Mouse (Mus musculus): ENCODE measurements around the gene Scfd2. TPM values are rescaled to one million over a fixed set of nuclear protein-coding genes. Genes with fewer than 3 reads are reported as not detected.

Gene Scfd2
- polyA plus RNA-seq, 1 experiment from 2014 or later: 14.4 TPM

DNA sequence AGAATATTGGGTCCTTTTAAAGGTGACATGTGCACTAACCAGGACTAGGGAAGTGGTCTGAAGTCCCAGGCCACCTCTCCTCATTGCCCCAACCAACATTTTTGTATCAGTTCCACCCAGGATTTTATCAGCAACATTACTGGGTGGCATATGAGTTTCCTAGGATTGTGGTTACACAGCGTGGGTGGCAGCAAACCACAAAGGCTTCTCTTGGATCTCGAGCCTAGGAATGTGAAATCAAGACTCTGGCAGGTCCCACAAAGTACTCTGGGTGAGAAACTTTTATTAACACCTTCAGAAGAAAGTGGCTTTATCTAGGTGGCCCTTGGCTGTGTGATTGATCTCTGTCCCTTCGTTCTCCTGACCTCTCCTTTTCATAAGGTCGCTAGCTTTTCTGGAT lies 371.2 kb downstream of the Scfd2 start:
- Histone ChIP-seq H3K4me1 (ENCODE audit: control insufficient read depth in 2 of 2, insufficient read depth in 2 of 2, low read length in 2 of 2) (peaks cover 50 to 55% of the 10 kb centered on the region in 2 experiments), H3K9me3 (ENCODE audit: control insufficient read depth, low read length) (no peaks in the 10 kb centered on the region)

DNA sequence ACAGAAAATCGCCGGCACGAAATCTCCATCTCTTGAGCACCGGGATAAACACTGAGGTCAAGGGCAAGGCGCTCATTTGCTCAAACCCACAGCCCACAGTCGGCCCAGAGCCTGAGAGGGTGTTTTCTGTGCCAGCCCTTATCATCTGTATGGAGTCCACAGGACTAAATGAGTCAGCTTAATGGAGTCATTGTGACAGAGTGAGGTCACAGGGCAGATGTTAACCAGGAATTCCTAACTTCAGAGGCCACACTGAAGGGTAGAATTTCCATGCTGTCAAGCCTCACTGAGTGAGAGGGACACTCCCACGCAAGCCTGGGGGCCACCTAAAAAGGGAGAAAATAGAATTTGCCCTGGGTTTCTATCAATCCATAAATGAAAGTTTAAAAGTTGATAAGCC lies 371.7 kb downstream of the Scfd2 start:
- peaks cover 50 to 55% of the 10 kb centered on the region in 2 experiments for H3K4me1 ChIP-seq (ENCODE audit: control insufficient read depth in 2 of 2, insufficient read depth in 2 of 2, low read length in 2 of 2)
- H3K27ac ChIP-seq (replicated peaks in 1 of 2; ENCODE audit: control insufficient read depth in 1 of 2, insufficient read depth in 1 of 2, low read depth in 2 of 2, low read length in 2 of 2): peak overlapping the region; percentile 85 to 94
- 0 out of 2 replicates have a peak, but pooled peaks have one; percentile 43 for ATAC-seq (ENCODE audit: insufficient number of reproducible peaks, insufficient read depth, low FRiP score, low read depth)
- H3K4me3 ChIP-seq (ENCODE audit: control insufficient read depth in 1 of 2, insufficient read depth in 1 of 2, low read depth in 1 of 2, low read length in 2 of 2): no peak overlapping the region
- 20% methylated on average over 7 of the region's 7 CpGs for WGBS
- H3K4me2 ChIP-seq (ENCODE audit: low read length): no peak overlapping the region
- no peaks in the 10 kb centered on the region for H3K27me3 ChIP-seq (ENCODE audit: control insufficient read depth, insufficient read depth, low read length)
- no peaks in the 10 kb centered on the region for H3K9me3 ChIP-seq (ENCODE audit: control insufficient read depth, low read length)
- H3K36me3 ChIP-seq (ENCODE audit: control insufficient read depth, insufficient read depth, low read length): no peaks in the 10 kb centered on the region
- H3K9ac ChIP-seq (ENCODE audit: low read length): no peak overlapping the region

More for the DNA sequence above, 371.2 kb downstream of the Scfd2 start:
- no peak overlapping the region for H3K4me3 ChIP-seq (ENCODE audit: control insufficient read depth in 1 of 2, insufficient read depth in 1 of 2, low read depth in 1 of 2, low read length in 2 of 2)
- H3K36me3 ChIP-seq (ENCODE audit: control insufficient read depth, insufficient read depth, low read length): no peaks in the 10 kb centered on the region
- no peaks in the 10 kb centered on the region for H3K27me3 ChIP-seq (ENCODE audit: control insufficient read depth, insufficient read depth, low read length)
- no peak overlapping the region for H3K9ac ChIP-seq (ENCODE audit: low read length)
- ATAC-seq (ENCODE audit: insufficient number of reproducible peaks, insufficient read depth, low FRiP score, low read depth): no peak
- WGBS: 59% methylated on average over 4 of the region's 4 CpGs
- peak overlapping the region; percentile 85 to 94 for H3K27ac ChIP-seq (replicated peaks in 1 of 2; ENCODE audit: control insufficient read depth in 1 of 2, insufficient read depth in 1 of 2, low read depth in 2 of 2, low read length in 2 of 2)
- H3K4me2 ChIP-seq (ENCODE audit: low read length): no peak overlapping the region

DNA sequence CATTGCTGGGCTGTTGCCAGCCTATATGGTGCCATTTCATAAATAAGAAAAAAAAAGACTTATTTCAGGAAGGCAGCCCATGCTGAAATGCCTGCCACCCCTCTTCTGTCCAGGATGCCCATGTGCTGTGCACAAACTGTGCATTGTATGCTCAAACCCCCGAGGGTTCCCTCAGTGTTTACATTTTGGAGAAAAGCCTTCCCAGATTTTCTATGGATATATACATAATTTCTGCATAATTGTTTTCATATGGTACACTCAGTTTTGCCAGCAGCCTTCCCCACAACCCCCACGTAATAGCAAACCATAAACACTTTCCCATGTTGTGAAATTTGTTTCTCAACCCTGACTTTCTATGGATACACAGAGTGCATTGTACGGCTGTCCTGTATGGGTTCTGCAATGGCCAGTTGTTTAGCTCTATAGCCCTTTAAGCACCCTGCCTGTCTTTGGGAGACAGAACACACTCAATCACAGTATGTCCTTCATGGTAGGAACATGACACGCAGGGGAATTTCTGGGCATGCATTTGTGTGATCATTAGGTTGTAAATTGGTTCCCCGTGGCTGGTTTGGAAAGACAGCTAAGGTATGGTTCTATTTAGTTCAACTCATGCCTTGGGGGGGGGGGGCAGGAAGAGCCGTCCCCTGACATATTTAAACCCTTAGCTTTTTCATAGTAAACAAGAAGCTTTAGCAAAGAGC lies 372.5 kb downstream of the Scfd2 start:
- Histone ChIP-seq H3K27ac (replicated peaks in 1 of 2; ENCODE audit: control insufficient read depth in 1 of 2, insufficient read depth in 1 of 2, low read depth in 2 of 2, low read length in 2 of 2) (peak overlapping the region; percentile 55 to 94; a peak in 3 of 4 replicates), H3K36me3 (ENCODE audit: control insufficient read depth, insufficient read depth, low read length) (no peaks in the 10 kb centered on the region), H3K9ac (ENCODE audit: low read length) (no peak overlapping the region), H3K4me3 (ENCODE audit: control insufficient read depth in 1 of 2, insufficient read depth in 1 of 2, low read depth in 1 of 2, low read length in 2 of 2) (no peak overlapping the region), H3K4me2 (ENCODE audit: low read length) (no peak overlapping the region), H3K27me3 (ENCODE audit: control insufficient read depth, insufficient read depth, low read length) (no peaks in the 10 kb centered on the region), H3K4me1 (ENCODE audit: control insufficient read depth in 2 of 2, insufficient read depth in 2 of 2, low read length in 2 of 2) (peaks cover 44 to 48% of the 10 kb centered on the region in 2 experiments), H3K9me3 (ENCODE audit: control insufficient read depth, low read length) (no peaks in the 10 kb centered on the region)
- 92% methylated on average over 6 of the region's 6 CpGs for WGBS
- ATAC-seq (ENCODE audit: insufficient number of reproducible peaks, insufficient read depth, low FRiP score, low read depth): no peak

DNA sequence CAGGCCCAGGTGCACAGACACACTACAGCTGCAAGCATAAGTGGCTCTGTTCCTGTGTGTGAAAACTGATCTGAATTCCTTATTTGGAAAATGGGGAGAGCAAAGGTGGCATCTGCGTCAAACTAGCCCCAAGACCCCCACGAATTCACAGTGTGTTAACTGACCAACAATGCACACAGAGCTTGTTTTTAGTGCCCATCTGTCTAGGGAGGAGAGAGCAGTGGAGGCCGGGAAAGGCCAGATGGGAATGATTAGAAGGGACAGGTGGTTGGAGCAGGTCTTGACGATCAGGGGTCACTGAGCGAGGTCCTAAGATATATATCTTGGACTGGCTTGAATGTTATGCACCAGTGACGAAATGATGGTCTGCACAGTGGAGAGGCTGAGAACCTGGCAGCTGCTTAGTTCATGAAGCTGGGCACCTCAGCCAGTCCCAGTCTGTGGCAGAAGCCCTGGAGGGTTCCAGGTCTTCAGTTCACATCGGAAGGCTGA lies 375.7 kb downstream of the Scfd2 start:
- 70% methylated on average over 7 of the region's 7 CpGs for WGBS
- ATAC-seq (ENCODE audit: insufficient number of reproducible peaks, insufficient read depth, low FRiP score, low read depth): no peak
- no peak overlapping the region for H3K4me2 ChIP-seq (ENCODE audit: low read length)
- H3K4me3 ChIP-seq (ENCODE audit: control insufficient read depth in 1 of 2, insufficient read depth in 1 of 2, low read depth in 1 of 2, low read length in 2 of 2): no peak overlapping the region
- H3K27me3 ChIP-seq (ENCODE audit: control insufficient read depth, insufficient read depth, low read length): no peaks in the 10 kb centered on the region
- H3K36me3 ChIP-seq (ENCODE audit: control insufficient read depth, insufficient read depth, low read length): no peaks in the 10 kb centered on the region
- H3K27ac ChIP-seq (replicated peaks in 1 of 2; ENCODE audit: control insufficient read depth in 1 of 2, insufficient read depth in 1 of 2, low read depth in 2 of 2, low read length in 2 of 2): no peak overlapping the region
- 0 out of 2 replicates have a peak overlapping the region, but pooled peaks have one; percentile 1 for H3K9ac ChIP-seq (ENCODE audit: low read length)
- no peaks in the 10 kb centered on the region for H3K9me3 ChIP-seq (ENCODE audit: control insufficient read depth, low read length)
- H3K4me1 ChIP-seq (ENCODE audit: control insufficient read depth in 2 of 2, insufficient read depth in 2 of 2, low read length in 2 of 2): peaks cover 19 to 24% of the 10 kb centered on the region in 2 experiments

Other genes with a start within 250 kb of the Scfd2 start
- 56.0 and 58.4 TPM in 2 replicates for gene Fip1l1, start 3.7 kb upstream of the Scfd2 start, polyA plus RNA-seq (2014; fragmentation: Nextera tagmentation; extraction: Ambion mirVana)
- gene Lnx1, start 171.2 kb upstream of the Scfd2 start, polyA plus RNA-seq (2014; fragmentation: Nextera tagmentation; extraction: Ambion mirVana): 1.5 and 2.1 TPM in 2 replicates

Data from heart, embryonic 14.5 days (tissue).